Mouse (Mus musculus) erythroblast, embryonic 14.5 days (primary cell): Measurements from ENCODE around the gene Mical3. TPM values are rescaled to one million over a fixed set of nuclear protein-coding genes. Genes with fewer than 3 reads are reported as not detected.

ENCODE experiments used
- H3K27me3 ChIP-seq: 2 replicates; pipeline ENCODE4 v1.6.1; 2012; ENCODE audit warnings: inconsistent platforms; ENCODE audit not compliant: control insufficient read depth
- H3K36me3 ChIP-seq: 2 replicates; pipeline ENCODE4 v1.6.1; 2012; ENCODE audit warnings: mild to moderate bottlenecking, inconsistent platforms; ENCODE audit not compliant: control insufficient read depth
- H3K4me1 ChIP-seq: 2 replicates; pipeline ENCODE4 v1.6.1; 2012; ENCODE audit warnings: inconsistent platforms; ENCODE audit not compliant: control insufficient read depth
- H3K4me3 ChIP-seq: replicated peaks from 2 replicates; pipeline ENCODE3; 2012; ENCODE audit warnings: moderate library complexity, mild to moderate bottlenecking, inconsistent platforms
- H3K9me3 ChIP-seq: 2 replicates; pipeline ENCODE4 v1.6.1; 2012; ENCODE audit warnings: low read length, inconsistent platforms, mixed read lengths; ENCODE audit not compliant: control insufficient read depth
- GATA1 ChIP-seq: IDR thresholded peaks from 2 replicates; pipeline ENCODE4 v1.6.1; 2012; ENCODE audit warnings: low read length, inconsistent platforms, mixed read lengths
- TAL1 ChIP-seq: IDR thresholded peaks from 3 replicates; pipeline ENCODE4 v1.6.1; 2012; ENCODE audit warnings: low read length, inconsistent platforms, mixed read lengths
- polyA plus RNA-seq: library from polyadenylated mRNA; stranded (reverse); fragments of >175 nt; gene quantifications from 2 replicates; pipeline ENCODE4 v1.2.3, GENCODE M21; 2012

Mical3 gene
- polyA plus RNA-seq, 1 experiment: 11.0 TPM

DNA sequence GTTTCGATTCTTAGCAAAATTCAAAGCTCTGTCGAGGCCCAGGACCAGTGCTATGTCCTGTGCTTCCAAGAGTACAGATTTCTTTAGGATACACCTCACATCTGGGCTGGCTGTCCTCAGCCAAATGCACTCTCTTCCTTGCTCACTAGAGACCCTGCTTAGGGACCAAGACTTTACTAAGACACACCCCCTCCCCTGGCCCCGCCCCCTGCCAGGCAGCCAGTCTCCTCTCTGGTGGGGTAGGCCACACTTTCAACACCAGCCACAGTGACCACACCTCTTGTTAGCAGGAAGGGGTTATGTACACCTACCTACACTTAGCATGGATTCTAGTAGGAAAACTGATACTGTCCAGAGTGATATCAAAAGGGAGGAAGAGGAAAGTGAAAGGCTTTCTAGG is 76.5 kb downstream of the Mical3 start:
- Histone ChIP-seq H3K4me3 (no peak overlapping the region), H3K36me3 (peaks cover 44% of the 10 kb centered on the region), H3K4me1 (peaks cover 54% of the 10 kb centered on the region), H3K9me3 (no peaks in the 10 kb centered on the region), H3K27me3 (no peaks in the 10 kb centered on the region)
- TF ChIP-seq GATA1: no peak
- TF ChIP-seq TAL1: no peak

DNA sequence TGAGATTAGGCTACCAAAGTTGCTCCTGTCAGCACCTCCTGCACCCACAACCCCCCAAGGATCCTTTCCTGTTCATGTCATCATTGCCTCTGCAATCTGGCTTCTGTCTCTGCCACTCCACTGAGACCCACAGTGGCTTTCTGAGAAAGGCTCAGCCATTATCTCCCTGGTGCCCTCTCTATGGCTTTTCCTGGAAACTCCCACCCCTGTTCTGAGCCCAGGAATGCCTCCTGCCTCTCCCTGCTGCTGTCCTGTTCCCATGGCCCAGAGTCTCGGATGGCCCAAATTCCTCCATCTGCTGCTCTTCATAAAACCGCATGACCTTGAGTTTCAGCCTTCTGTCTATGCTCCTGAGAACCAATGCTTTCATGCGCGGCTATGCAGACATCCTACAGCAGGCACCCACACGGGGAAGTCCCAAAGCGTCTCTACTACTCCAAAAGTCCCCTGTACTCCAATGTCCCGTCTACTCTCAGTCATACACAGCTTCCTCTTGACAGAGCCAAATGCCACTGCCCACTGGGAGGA is 77.2 kb downstream of the Mical3 start:
- Histone ChIP-seq H3K36me3 (peaks cover 44% of the 10 kb centered on the region), H3K4me1 (peaks cover 53% of the 10 kb centered on the region), H3K9me3 (no peaks in the 10 kb centered on the region), H3K27me3 (no peaks in the 10 kb centered on the region), H3K4me3 (no peak overlapping the region)
- no peak for TF ChIP-seq TAL1
- TF ChIP-seq GATA1: no peak

DNA sequence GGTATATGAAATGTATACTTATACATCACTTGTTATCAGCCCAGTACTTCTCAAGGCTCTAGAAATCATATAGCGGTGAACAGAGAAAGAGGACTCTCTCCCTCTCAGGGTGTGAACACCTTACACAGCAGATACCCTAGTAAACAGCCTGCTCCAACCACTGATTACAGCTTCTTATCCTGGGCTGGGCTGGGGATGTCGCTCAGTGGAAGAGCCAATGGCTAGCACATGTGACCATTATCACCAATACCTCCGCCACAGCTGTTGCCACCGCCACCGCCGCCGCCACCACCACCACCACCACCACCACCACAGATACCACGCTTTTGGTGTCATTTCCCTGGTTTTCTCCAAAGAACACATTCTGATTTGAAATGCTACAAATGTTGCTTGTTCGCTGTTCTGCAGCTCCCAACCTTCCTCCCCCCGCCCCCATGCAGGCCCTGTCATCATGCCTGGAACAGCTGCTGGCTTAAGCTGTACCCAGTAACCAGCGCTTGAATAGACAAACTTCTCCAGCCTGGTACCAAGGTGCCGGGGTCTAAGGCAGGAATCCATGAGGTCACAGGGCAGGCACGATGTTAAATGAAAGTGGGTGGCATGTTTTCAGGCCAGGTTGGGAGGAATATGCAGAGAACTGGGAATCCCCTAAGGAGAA is 78.7 kb downstream of the Mical3 start:
- Histone ChIP-seq H3K9me3 (no peaks in the 10 kb centered on the region), H3K4me3 (peak overlapping the region; percentile 12), H3K36me3 (peaks cover 40% of the 10 kb centered on the region), H3K27me3 (no peaks in the 10 kb centered on the region), H3K4me1 (peaks cover 51% of the 10 kb centered on the region)
- no peak for TF ChIP-seq GATA1
- no peak for TF ChIP-seq TAL1

DNA sequence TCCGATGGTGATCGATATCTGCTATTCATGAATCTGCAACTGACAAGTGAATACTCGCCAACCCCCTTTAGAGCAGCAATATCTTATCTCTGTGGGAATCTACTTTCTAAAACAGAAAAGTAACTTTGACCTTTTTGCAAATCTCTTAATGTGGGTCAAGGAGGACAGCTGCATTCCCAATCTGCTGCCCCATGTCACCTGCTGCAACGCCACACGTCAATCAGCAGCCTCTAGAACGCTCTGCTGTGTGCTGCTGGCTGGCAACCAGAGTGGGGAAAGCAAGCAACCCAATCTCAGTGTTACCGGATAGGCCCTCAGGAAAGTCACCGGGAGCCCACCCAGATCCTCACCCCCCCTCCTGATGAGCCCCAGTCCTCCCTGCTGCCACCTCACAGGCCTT is 79.4 kb downstream of the Mical3 start:
- TF ChIP-seq GATA1 (no peak), TAL1 (no peak)
- H3K4me3 ChIP-seq: no peak overlapping the region
- H3K27me3 ChIP-seq: no peaks in the 10 kb centered on the region
- peaks cover 51% of the 10 kb centered on the region for H3K4me1 ChIP-seq
- H3K9me3 ChIP-seq: no peaks in the 10 kb centered on the region
- peaks cover 37% of the 10 kb centered on the region for H3K36me3 ChIP-seq

DNA sequence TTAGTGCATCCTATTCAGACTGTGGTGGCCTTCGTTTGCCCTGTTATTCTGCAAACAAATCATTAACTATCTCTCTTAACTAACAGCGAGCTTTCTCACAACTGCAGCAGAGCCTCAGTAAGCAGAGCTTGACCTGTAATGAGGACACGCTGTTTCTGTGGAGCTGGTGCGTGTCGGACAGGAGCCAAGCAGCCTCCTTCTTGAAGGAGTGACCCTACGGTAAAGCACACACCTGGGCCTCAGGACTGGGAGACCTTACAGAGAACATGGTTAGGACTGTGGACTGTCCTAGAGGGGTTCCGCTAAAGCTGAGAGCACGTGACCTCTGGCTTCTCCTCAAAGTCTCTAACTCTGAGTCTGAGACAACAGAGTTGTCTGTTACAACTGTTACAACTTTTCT is 82.1 kb downstream of the Mical3 start:
- Histone ChIP-seq H3K36me3 (peaks cover 44% of the 10 kb centered on the region), H3K4me1 (peaks cover 42% of the 10 kb centered on the region), H3K4me3 (no peak overlapping the region), H3K9me3 (no peaks in the 10 kb centered on the region), H3K27me3 (no peaks in the 10 kb centered on the region)
- TF ChIP-seq TAL1 (no peak), GATA1 (no peak)

DNA sequence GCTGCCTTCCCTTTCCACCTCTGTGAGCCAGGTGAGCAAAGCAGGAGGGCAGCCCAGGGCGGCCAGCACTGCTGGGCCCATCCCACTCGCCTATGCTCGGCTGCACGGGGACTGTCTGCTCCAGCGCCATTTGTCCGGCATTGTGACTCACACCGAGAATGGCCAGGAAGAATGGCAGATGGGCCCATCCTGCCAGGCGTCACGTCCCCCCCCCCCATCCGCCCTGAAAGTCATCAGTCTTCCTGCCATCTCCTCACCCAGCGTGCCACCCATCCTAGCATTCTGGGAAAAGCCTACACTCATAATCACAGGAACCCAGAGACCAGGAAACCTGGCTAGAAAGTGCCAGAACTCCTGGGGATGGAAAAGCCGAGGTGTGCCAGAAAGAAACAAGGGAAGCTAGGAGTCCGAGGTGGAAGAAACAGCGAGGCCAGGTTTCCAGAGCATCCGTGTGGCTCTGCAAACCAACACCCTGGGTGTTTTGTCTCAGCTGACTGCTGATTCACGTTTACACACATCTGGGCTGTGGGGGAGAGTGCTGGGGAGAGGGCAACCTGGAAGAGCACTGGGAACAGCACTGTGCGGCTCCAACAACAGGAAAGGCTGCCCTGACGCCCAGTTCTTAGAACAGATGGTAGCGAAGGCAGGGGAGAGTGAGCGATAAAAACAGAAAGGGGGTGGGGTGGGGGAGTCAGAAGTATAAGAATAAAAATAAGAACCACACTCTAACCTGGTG is 85.3 kb downstream of the Mical3 start:
- H3K9me3 ChIP-seq: no peaks in the 10 kb centered on the region
- no peak for TF ChIP-seq GATA1
- TF ChIP-seq TAL1: no peak
- H3K36me3 ChIP-seq: peaks cover 59% of the 10 kb centered on the region
- H3K27me3 ChIP-seq: no peaks in the 10 kb centered on the region
- H3K4me3 ChIP-seq: no peak overlapping the region
- H3K4me1 ChIP-seq: peaks cover 13% of the 10 kb centered on the region

DNA sequence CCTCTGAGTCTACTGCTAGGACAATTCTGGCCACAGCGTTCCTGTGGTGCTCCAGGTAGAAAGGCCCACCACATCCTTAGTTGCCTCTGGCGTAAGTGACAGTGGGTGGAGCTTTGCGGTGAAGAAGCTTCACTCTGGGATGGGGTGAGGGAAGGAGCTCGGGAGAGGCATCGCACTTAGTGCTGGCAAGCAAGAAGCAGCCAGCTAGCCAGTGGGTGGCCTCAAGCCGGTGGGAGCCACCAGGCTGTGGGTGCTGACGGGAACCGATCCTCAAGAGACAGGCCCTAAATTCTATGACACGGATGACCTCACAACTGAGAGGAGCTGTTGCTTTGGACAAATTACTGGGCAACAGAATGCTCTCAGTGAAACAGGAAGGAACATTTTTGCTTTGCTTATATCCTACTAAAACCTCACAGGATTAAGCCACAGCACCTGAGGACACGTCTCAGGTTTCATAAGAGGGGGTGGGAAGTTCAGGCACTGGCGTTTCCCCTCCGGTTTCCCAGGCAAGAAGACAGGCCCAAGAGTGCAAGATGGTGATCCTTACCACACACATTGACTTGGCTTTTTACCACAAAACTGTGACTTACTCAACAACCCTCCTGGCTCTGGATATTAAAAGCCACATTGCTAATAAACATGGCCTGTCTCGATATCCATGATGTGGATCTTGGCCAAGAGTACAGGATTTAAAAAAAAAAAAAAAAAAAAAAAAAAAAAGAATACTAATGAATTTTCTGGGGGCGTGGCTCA is 87.2 kb downstream of the Mical3 start:
- Histone ChIP-seq H3K9me3 (no peaks in the 10 kb centered on the region), H3K36me3 (peaks cover 71% of the 10 kb centered on the region), H3K27me3 (no peaks in the 10 kb centered on the region), H3K4me1 (peaks cover 6% of the 10 kb centered on the region), H3K4me3 (no peak overlapping the region)
- no peak for TF ChIP-seq GATA1
- no peak for TF ChIP-seq TAL1

DNA sequence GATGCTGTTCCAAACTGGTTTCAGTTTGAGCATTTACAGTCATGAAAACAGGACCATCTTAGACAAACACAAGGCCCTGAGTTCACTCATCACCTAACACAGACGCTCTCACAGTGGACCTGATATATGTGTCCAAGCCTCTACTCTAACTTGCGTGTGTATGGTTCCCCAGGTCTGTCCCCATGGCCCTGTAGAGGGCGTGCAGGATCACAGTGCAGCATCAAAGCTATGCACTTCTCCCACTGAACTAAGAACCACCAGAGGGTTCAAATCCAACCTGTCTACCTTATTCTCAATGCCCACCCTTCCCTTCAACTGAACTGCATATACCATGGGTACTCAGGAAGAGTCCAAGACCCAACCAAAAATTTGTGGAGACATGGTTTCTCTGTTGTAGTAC is 91.1 kb downstream of the Mical3 start:
- Histone ChIP-seq H3K4me3 (no peak overlapping the region), H3K9me3 (no peaks in the 10 kb centered on the region), H3K36me3 (peaks cover 91% of the 10 kb centered on the region), H3K27me3 (no peaks in the 10 kb centered on the region), H3K4me1 (no peaks in the 10 kb centered on the region)
- TF ChIP-seq TAL1: no peak
- no peak for TF ChIP-seq GATA1

DNA sequence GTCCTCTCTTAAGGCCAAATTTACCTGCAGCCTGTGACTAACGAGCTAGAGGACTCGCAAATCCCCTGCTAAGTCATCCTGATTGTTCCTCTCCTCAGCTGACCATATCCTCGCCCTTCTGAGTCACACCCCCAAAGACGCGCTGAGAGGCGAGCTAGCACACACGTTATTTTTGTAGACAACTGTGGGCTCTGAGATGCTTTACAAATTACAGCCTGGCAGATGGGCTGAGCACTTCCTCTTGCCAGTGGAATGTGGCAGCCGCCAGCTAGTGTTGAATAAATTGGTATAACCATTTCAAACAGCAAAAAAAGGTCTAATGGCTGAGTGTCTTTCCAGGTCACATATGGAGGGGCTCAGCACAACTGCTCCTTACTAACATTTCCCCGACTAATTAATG is 91.5 kb downstream of the Mical3 start:
- Histone ChIP-seq H3K4me3 (no peak overlapping the region), H3K36me3 (peaks cover 96% of the 10 kb centered on the region), H3K27me3 (no peaks in the 10 kb centered on the region), H3K4me1 (no peaks in the 10 kb centered on the region), H3K9me3 (no peaks in the 10 kb centered on the region)
- no peak for TF ChIP-seq GATA1
- TF ChIP-seq TAL1: no peak
